Mouse (Mus musculus): Measurements from ENCODE around the gene Ccn1.

- TF ChIP-seq CTCF (IDR thresholded peaks at IDR 0.05; ENCODE audit: borderline replicate concordance, control insufficient read depth, extremely low read depth, insufficient read depth, low read length, poor library complexity) (no peak), POLR2A (IDR thresholded peaks at IDR 0.05; ENCODE audit: control insufficient read depth, extremely low read depth, insufficient read depth, low read length, poor library complexity) (no peak)
Observed at GRCm38 (mm10) chr3:145653191-145653940, 3.6 kb upstream of the Ccn1 start.

Measured in thymus, adult 2 months (tissue).